ENCODE assay signal across 7 mouse cellular contexts in genomic region chr11:95392223-95392667, GRCm38 (mm10). TPM values are rescaled to one million over a fixed set of nuclear protein-coding genes. Genes with fewer than 3 reads are reported as not detected.
DNase-seq lines count a peak whose midpoint lies in the region; ATAC-seq and TF ChIP-seq lines count a peak whose summit lies in the region.

No protein-coding gene starts in this region.

- no peak for TF ChIP-seq POLR2A in brain, embryonic 14.5 days (IDR thresholded peaks at IDR 0.05; ENCODE audit: borderline replicate concordance, extremely low read depth, insufficient read depth, insufficient read length, poor library complexity, severe bottlenecking)

- intact Hi-C loops in gastrocnemius, postnatal 14 days (cut with DNase I; ENCODE audit: low total_unique reads) = loop anchor here (5.0 kb wide), 1 partner anchor 40 kb away; no protein-coding TSS in a partner anchor
- intact Hi-C loops in left cerebral cortex, postnatal 4 days (cut with DNase I) = no loop called here

- no peak for TF ChIP-seq CTCF in brain, embryonic 14.5 days (IDR thresholded peaks at IDR 0.05; ENCODE audit: borderline replicate concordance, extremely low read depth, insufficient read depth, insufficient read length)

- peak; percentile 91 for DNase-seq in brain, embryonic 14.5 days (ENCODE audit: low read depth)
- peak; percentile 92 for DNase-seq in cerebellum, adult 11-12 months
- DNase-seq in gastrocnemius, postnatal 14 days = peak; percentile 80
- DNase-seq in left cerebral cortex, postnatal 4 days = peak; percentile 95
- DNase-seq in thymus, adult 18-20 months = peak; percentile 48 to 56
- DNase-seq in spleen, postnatal 36 days (ENCODE audit: low spot score in 2 of 2) = no peak

- ATAC-seq in megakaryocyte-erythroid progenitor cell, adult 5-6 weeks (replicated peaks; ENCODE audit: low FRiP score, low TSS enrichment, poor library complexity, severe bottlenecking) = no peak

RNA-seq across cellular contexts. Expression of gene Slc35b1, which starts 7.8 kb away (rescaled TPM):
- 116 and 157 TPM in 2 replicates for polyA plus RNA-seq in brain, embryonic 14.5 days (2012; rRNA removed)
- total RNA-seq in gastrocnemius, postnatal 14 days (2021) = 10 to 100 TPM; 36.6 to 37.8 TPM
- total RNA-seq in left cerebral cortex, postnatal 4 days (2021) = 10 to 100 TPM; 85.9 to 87.2 TPM
- 30.6 and 84.7 TPM in 2 replicates for total RNA-seq in megakaryocyte-erythroid progenitor cell, adult 5-6 weeks (2014; fragmentation: Nextera tagmentation)
- 29.3 and 54.5 TPM in 2 replicates for total RNA-seq in megakaryocyte-erythroid progenitor cell, adult 5-6 weeks (2017)

RNA-seq across cellular contexts. Expression of gene Spop, which starts 21.6 kb away (rescaled TPM):
- polyA plus RNA-seq in brain, embryonic 14.5 days (2012; rRNA removed) = 44.8 and 71.4 TPM in 2 replicates
- total RNA-seq in gastrocnemius, postnatal 14 days (2021) = 100 to 1,000 TPM; 173 to 190 TPM
- 100 to 1,000 TPM; 103 to 126 TPM for total RNA-seq in left cerebral cortex, postnatal 4 days (2021)
- total RNA-seq in megakaryocyte-erythroid progenitor cell, adult 5-6 weeks (2014; fragmentation: Nextera tagmentation) = 51.5 and 55.3 TPM in 2 replicates
- 37.5 and 45.5 TPM in 2 replicates for total RNA-seq in megakaryocyte-erythroid progenitor cell, adult 5-6 weeks (2017)

RNA-seq across cellular contexts. Expression of gene Fam117a, which starts 55.4 kb away (rescaled TPM):
- 9.9 and 14.4 TPM in 2 replicates for polyA plus RNA-seq in brain, embryonic 14.5 days (2012; rRNA removed)
- total RNA-seq in gastrocnemius, postnatal 14 days (2021) = 1 to 10 TPM; 4.4 to 6.5 TPM
- 1 to 10 TPM; 4.5 to 4.8 TPM for total RNA-seq in left cerebral cortex, postnatal 4 days (2021)
- 68.2 and 71.9 TPM in 2 replicates for total RNA-seq in megakaryocyte-erythroid progenitor cell, adult 5-6 weeks (2014; fragmentation: Nextera tagmentation)
- total RNA-seq in megakaryocyte-erythroid progenitor cell, adult 5-6 weeks (2017) = 49.9 and 50.2 TPM in 2 replicates

Comparison
In these comparisons a context has a peak if more than half of its experiments do, and no peak if none do; other contexts are left out.
1. DNase-seq: peak in brain, embryonic 14.5 days (single experiment), cerebellum, adult 11-12 months (single experiment), gastrocnemius, postnatal 14 days (single experiment), left cerebral cortex, postnatal 4 days (single experiment) and thymus, adult 18-20 months (2 of 2); none in spleen, postnatal 36 days (0 of 2).
2. RNA of gene Fam117a, which starts 55.4 kb away (total RNA-seq): 49.9 to 71.9 TPM in megakaryocyte-erythroid progenitor cell, adult 5-6 weeks; 4.4 to 6.5 TPM in gastrocnemius, postnatal 14 days and 4.5 to 4.8 TPM in left cerebral cortex, postnatal 4 days; every median in the first group is over 4 times any median in the second.